Mouse (Mus musculus) olfactory bulb, adult 2 months (tissue): ENCODE measurements at regions not wholly inside any gene's neighbourhood (a gene's known extent, or its start where the extent isn't known, plus 50 kb on each side); places are given as distances from the start of the nearest gene placed in this dataset.

Experiments
- CTCF ChIP-seq: fragments of 200-500 bp; IDR thresholded peaks from 2 replicates; pipeline ENCODE4 v1.5.1; 2012; ENCODE audit warnings: low read depth, mild to moderate bottlenecking, low read length, moderate library complexity; ENCODE audit not compliant: insufficient read depth
- POLR2A ChIP-seq: fragments of 200-500 bp; IDR thresholded peaks from 2 replicates; pipeline ENCODE4 v1.6.1; 2012; ENCODE audit warnings: mild to moderate bottlenecking, low read depth, low read length, moderate library complexity; ENCODE audit not compliant: insufficient read depth

DNA sequence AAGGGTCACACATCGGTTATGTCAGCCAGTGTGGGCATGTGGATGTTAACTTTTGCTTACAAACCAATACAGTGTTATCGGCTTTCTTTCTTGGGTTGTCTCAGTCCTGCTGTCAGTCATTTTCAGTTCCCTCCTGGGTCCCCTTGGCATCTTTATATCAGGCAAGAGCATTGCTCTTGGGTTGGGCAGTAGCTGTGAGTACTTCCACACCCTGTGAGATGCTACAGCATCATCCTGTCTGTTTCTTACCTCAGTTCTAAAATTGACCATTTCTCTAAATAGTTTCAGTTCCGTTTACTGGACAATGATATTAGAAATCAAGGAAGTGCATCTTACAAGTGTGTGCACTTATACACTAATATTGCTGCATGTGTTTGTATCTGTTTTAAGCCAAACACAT lies 104.9 kb upstream of the Sgk1 start:
- TF ChIP-seq CTCF = no peak
- TF ChIP-seq POLR2A = no peak
